Mouse (Mus musculus) olfactory bulb, adult 2 months (tissue): ENCODE data around the gene Stra6.

Experiments
- CTCF ChIP-seq: fragments of 200-500 bp; IDR thresholded peaks from 2 replicates; pipeline ENCODE4 v1.5.1; 2012; ENCODE audit warnings: low read depth, mild to moderate bottlenecking, low read length, moderate library complexity; ENCODE audit not compliant: insufficient read depth
- POLR2A ChIP-seq: fragments of 200-500 bp; IDR thresholded peaks from 2 replicates; pipeline ENCODE4 v1.6.1; 2012; ENCODE audit warnings: mild to moderate bottlenecking, low read depth, low read length, moderate library complexity; ENCODE audit not compliant: insufficient read depth

DNA sequence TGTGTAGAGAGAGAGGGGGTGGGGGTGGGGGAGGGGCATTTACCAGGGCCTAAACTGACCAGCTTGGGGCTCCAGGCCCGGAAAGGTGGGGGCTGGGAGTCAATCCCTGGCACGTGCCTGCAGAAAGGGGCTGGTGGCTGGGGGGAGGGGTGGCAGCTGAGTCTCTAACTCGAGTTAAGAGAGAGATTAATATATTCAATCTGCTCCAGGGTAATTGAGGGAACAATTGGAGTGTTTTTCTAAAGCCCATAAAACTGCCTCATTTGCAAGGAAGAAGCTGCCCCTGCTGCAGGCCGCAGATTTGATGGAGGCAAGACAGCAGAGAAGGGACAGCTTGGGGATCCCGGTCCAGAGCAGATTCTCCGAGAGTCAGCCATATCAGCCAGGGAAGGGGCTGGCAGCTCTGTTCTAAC is 49.3 kb downstream of the Stra6 start:
- TF ChIP-seq CTCF (no peak), POLR2A (no peak)
